Mouse (Mus musculus) liver, embryonic 16.5 days (tissue): ENCODE measurements around the gene Prc1. TPM values are rescaled to one million over a fixed set of nuclear protein-coding genes. Genes with fewer than 3 reads are reported as not detected.

Experiments
- ATAC-seq: fragments of 200-750 bp; cut with Nextera tagmentation; 2 replicates; pipeline ENCODE4 v1.8.0; 2017; ENCODE audit warnings: low read depth, mild to moderate bottlenecking, moderate number of reproducible peaks, moderate library complexity
- H3K27ac ChIP-seq: fragments of 300-500 bp; sonication (generic); 2 replicates; pipeline ENCODE4 v1.5.1; 2014; ENCODE audit warnings: mild to moderate bottlenecking, low read length
- H3K27me3 ChIP-seq: fragments of 300-500 bp; sonication (generic); 2 replicates; pipeline ENCODE4 v1.6.1; 2014; ENCODE audit warnings: low read depth, low read length, mixed read lengths; ENCODE audit not compliant: control insufficient read depth, insufficient read depth
- H3K36me3 ChIP-seq: fragments of 300-500 bp; sonication (generic); 2 replicates; pipeline ENCODE4 v1.6.1; 2014; ENCODE audit warnings: mild to moderate bottlenecking; ENCODE audit not compliant: control insufficient read depth, insufficient read depth
- H3K4me1 ChIP-seq: fragments of 300-500 bp; sonication (generic); 2 replicates; pipeline ENCODE4 v1.6.1; 2014; ENCODE audit warnings: low read depth, low read length, mixed read lengths; ENCODE audit not compliant: control insufficient read depth
- H3K4me2 ChIP-seq: fragments of 300-500 bp; sonication (generic); 2 replicates; pipeline ENCODE4 v1.6.1; 2014; ENCODE audit warnings: low read depth, low read length, mixed read lengths
- H3K4me3 ChIP-seq: fragments of 300-500 bp; sonication (generic); 2 replicates; pipeline ENCODE4 v1.5.1; 2014; ENCODE audit warnings: low read depth, mild to moderate bottlenecking, low read length
- H3K9ac ChIP-seq: fragments of 300-500 bp; sonication (generic); 2 replicates; pipeline ENCODE4 v1.6.1; 2014; ENCODE audit warnings: low read depth, low read length
- H3K9me3 ChIP-seq: fragments of 300-500 bp; sonication (generic); replicated peaks from 2 replicates; pipeline ENCODE4 v1.6.1; 2016; ENCODE audit warnings: low read length; ENCODE audit not compliant: control insufficient read depth
- WGBS: fragments of 180-500 bp; shearing (Covaris S2); extraction: QIAGEN DNeasy Blood & Tissue Kit; methylation state at CpG from one replicate; pipeline ENCODE4 v1.1.7; 2014; ENCODE audit not compliant: insufficient replicate concordance; 5-methylcytosine and 5-hydroxymethylcytosine counted together
- polyA plus RNA-seq: library from polyadenylated mRNA; unstranded; fragments of >200 nt; fragmentation: Nextera tagmentation; extraction: Ambion mirVana; gene quantifications from 2 replicates; pipeline ENCODE4 v1.2.1, GENCODE M21; 2015

Gene Prc1
- polyA plus RNA-seq, 1 experiment from 2014 or later = 125 TPM

GRCm38 (mm10) chr7:80281646-80282045 lies 12.6 kb upstream of the Prc1 start:
- Histone ChIP-seq H3K27me3 (no peaks in the 10 kb centered on the region), H3K4me2 (no peak overlapping the region), H3K9ac (no peak overlapping the region), H3K9me3 (no peaks in the 10 kb centered on the region), H3K36me3 (peaks cover 8% of the 10 kb centered on the region; the same call in 1 of the 2 replicates), H3K27ac (no peak overlapping the region), H3K4me1 (peaks cover 11% of the 10 kb centered on the region), H3K4me3 (no peak overlapping the region)
- 75% methylated on average over 3 of the region's 3 CpGs for WGBS
- no peak for ATAC-seq

GRCm38 (mm10) chr7:80283226-80283918 lies 10.9 kb upstream of the Prc1 start:
- H3K9me3 ChIP-seq = no peaks in the 10 kb centered on the region
- no peaks in the 10 kb centered on the region for H3K27me3 ChIP-seq
- H3K27ac ChIP-seq = 0 out of 2 replicates have a peak overlapping the region, but pooled peaks have one; percentile 1
- peaks cover 13% of the 10 kb centered on the region for H3K4me1 ChIP-seq
- WGBS = 61% methylated on average over 3 of the region's 3 CpGs
- peaks cover 12% of the 10 kb centered on the region for H3K36me3 ChIP-seq
- H3K4me2 ChIP-seq = no peak overlapping the region
- no peak overlapping the region for H3K4me3 ChIP-seq
- no peak overlapping the region for H3K9ac ChIP-seq
- ATAC-seq = peak; percentile 80

DNA sequence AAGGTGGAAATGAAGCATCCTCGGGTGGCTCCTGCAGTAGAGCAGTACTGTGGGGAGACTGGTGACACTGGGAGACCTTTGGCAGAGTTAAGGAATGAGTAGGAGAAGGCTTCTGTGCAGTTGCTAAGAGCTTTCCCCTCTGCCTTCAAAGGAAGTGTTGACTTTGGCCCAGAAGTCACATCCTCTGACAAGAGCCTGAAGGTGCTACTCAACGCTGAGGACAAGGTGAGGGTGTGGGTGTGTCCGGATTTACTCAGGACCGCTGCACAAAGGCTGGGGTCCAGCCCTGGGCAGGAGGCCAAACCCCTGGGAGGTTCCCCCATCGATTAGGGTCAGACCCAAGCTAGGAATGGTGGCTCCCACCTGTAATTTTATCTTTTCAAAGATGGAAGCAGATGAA lies 9.9 kb upstream of the Prc1 start:
- 74% methylated on average over 5 of the region's 5 CpGs for WGBS
- Histone ChIP-seq H3K4me1 (peaks cover 13% of the 10 kb centered on the region), H3K4me2 (no peak overlapping the region), H3K36me3 (peaks cover 12% of the 10 kb centered on the region), H3K9me3 (no peaks in the 10 kb centered on the region), H3K4me3 (no peak overlapping the region), H3K27me3 (no peaks in the 10 kb centered on the region), H3K9ac (no peak overlapping the region), H3K27ac (no peak overlapping the region; the same call in 1 of the 2 replicates)
- ATAC-seq = no peak

DNA sequence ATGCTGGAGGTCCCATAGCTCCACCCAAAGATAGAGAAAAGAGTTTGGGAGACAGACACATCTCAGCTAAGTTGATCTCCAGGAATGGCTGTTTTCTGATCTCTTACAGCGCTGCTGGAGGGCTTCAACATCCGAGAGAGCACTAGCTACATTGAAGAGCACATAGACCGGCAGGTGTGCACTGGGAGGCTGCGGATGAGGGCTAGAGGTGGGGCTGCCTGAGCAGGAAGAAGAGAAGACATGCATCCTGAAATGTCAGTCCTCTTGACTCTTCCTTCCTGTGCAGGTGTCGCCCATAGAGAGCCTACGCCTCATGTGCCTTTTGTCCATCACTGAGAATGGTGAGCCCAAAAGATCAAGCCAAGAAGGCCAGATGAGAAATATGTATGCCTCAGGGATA lies 8.5 kb upstream of the Prc1 start:
- H3K36me3 ChIP-seq = peaks cover 12% of the 10 kb centered on the region

DNA sequence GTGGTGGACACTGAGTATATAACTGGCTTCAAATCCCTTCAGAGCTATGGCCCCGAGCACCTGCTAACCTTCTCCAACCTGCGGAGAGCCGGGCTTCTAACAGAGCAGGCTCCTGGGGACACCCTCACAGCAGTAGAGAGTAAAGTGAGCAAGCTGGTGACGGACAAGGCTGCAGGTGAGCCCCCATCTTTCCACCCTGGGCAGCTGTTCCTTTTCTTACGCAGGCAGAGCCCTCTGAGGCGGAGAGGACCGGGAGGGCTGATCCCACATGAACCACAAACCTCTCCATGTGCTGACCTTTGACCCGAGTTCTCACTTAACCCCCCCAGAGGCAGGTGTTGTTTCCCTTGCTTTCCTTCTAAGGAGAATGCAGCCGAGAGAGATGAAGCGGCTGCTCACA lies 6.5 kb upstream of the Prc1 start:
- no peak for ATAC-seq
- Histone ChIP-seq H3K9ac (no peak overlapping the region), H3K4me3 (no peak overlapping the region), H3K4me2 (no peak overlapping the region), H3K9me3 (no peaks in the 10 kb centered on the region), H3K27me3 (no peaks in the 10 kb centered on the region), H3K4me1 (peaks cover 20% of the 10 kb centered on the region), H3K36me3 (peaks cover 12% of the 10 kb centered on the region), H3K27ac (no peak overlapping the region)
- 75% methylated on average over 10 of the region's 10 CpGs for WGBS

More for the DNA sequence above, 8.5 kb upstream of the Prc1 start:
- no peak for ATAC-seq
- Histone ChIP-seq H3K9ac (no peak overlapping the region), H3K4me1 (peaks cover 13% of the 10 kb centered on the region), H3K27ac (no peak overlapping the region), H3K4me3 (no peak overlapping the region), H3K4me2 (no peak overlapping the region), H3K9me3 (no peaks in the 10 kb centered on the region), H3K27me3 (no peaks in the 10 kb centered on the region)
- WGBS = 78% methylated on average over 6 of the region's 6 CpGs

GRCm38 (mm10) chr7:80294764-80295648 lies 756 bp downstream of the Prc1 start:
- Histone ChIP-seq H3K36me3 (peaks cover 23% of the 10 kb centered on the region), H3K9ac (peak overlapping the region; percentile 99), H3K27me3 (no peaks in the 10 kb centered on the region), H3K27ac (peak overlapping the region; percentile 94), H3K9me3 (no peaks in the 10 kb centered on the region), H3K4me1 (peaks cover 39% of the 10 kb centered on the region), H3K4me2 (peak overlapping the region; percentile 77), H3K4me3 (peak overlapping the region; percentile 98)
- 7% methylated on average over 37 of the region's 37 CpGs for WGBS
- peak; percentile 44 for ATAC-seq

DNA sequence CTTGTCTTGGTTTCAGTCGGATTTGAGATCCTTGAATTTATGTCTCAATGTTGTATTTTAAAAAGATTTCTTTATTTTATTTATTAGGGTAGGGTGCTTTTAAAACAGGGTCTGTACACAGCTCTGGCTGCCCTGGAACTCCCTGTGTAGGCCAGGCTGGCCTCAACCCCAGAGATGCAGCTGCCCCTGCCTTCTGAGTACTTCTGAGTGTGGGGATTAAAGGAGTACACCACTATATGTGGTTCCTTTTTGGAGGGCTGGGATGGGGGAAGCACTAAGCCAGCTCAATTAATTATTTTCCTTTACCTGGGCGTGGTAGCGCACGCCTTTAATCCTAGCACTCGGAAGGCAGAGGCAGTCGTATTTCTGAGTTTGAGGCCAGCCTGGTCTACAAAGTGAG lies 2.2 kb downstream of the Prc1 start:
- H3K4me3 ChIP-seq = peak overlapping the region; percentile 98

GRCm38 (mm10) chr7:80297041-80297440 lies 2.8 kb downstream of the Prc1 start:
- H3K9ac ChIP-seq = no peak overlapping the region
- 86% methylated on average over 3 of the region's 3 CpGs for WGBS

More for the DNA sequence above, 2.2 kb downstream of the Prc1 start:
- Histone ChIP-seq H3K27ac (no peak overlapping the region; the same call in 1 of the 2 replicates), H3K9ac (peak overlapping the region; percentile 99), H3K27me3 (no peaks in the 10 kb centered on the region), H3K4me1 (peaks cover 39% of the 10 kb centered on the region), H3K9me3 (no peaks in the 10 kb centered on the region), H3K36me3 (peaks cover 36% of the 10 kb centered on the region), H3K4me2 (peak overlapping the region; percentile 77)
- ATAC-seq = no peak
- 81% methylated on average over 6 of the region's 6 CpGs for WGBS

GRCm38 (mm10) chr7:80298754-80299153 lies 4.5 kb downstream of the Prc1 start:
- WGBS = 91% methylated on average over 4 of the region's 4 CpGs
- Histone ChIP-seq H3K36me3 (peaks cover 55% of the 10 kb centered on the region), H3K4me3 (no peak overlapping the region), H3K4me1 (peaks cover 28% of the 10 kb centered on the region), H3K27me3 (no peaks in the 10 kb centered on the region), H3K4me2 (no peak overlapping the region), H3K9ac (no peak overlapping the region), H3K27ac (no peak overlapping the region), H3K9me3 (no peaks in the 10 kb centered on the region)
- no peak for ATAC-seq

More at GRCm38 (mm10) chr7:80297041-80297440, 2.8 kb downstream of the Prc1 start:
- peak overlapping the region; percentile 77 for H3K4me2 ChIP-seq
- H3K36me3 ChIP-seq = peaks cover 42% of the 10 kb centered on the region
- H3K9me3 ChIP-seq = no peaks in the 10 kb centered on the region
- H3K27me3 ChIP-seq = no peaks in the 10 kb centered on the region
- peaks cover 39% of the 10 kb centered on the region for H3K4me1 ChIP-seq
- no peak overlapping the region; the same call in 1 of the 2 replicates for H3K27ac ChIP-seq
- ATAC-seq = no peak
- peak overlapping the region; percentile 98 for H3K4me3 ChIP-seq
